Mouse (Mus musculus) heart, postnatal 0 days (tissue): ENCODE measurements around the gene Gm4070.
"Not testable (repeated sequence)": the region's sequence is repeated elsewhere in the genome, so short reads cannot be mapped to it uniquely, and the experiment has no call there.

Experiments
- CTCF ChIP-seq: IDR thresholded peaks from 2 replicates; pipeline ENCODE4 v1.5.1; 2016; ENCODE audit warnings: antibody characterized with exemption, control low read depth, low read depth
- EP300 ChIP-seq: IDR thresholded peaks from 2 replicates; pipeline ENCODE4 v1.6.1; 2016; ENCODE audit warnings: antibody characterized with exemption, low read depth

DNA sequence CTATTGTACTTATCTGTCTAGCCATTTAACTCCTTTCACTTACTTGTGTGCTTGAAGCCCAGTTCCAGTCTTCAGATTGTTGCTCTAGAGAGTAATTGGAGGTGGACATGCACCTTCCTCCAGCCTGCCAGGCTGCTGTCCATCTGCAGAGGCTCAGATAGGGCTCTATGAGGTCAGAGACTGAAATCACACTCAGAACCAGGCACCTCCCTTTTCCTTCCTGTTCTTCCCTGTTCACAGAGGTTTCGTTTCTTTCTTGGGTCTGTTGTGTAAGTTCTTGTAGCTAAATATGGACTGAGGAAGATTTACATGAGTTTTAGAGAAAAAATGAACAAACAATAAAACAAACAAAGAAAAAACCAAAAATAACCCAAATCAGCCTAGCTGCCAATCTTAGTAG, at the start of gene Gm4070:
- TF ChIP-seq CTCF, EP300: not testable (repeated sequence)
